Mouse (Mus musculus): ENCODE data around the gene Serpinb1b.

The Serpinb1b gene

DNA sequence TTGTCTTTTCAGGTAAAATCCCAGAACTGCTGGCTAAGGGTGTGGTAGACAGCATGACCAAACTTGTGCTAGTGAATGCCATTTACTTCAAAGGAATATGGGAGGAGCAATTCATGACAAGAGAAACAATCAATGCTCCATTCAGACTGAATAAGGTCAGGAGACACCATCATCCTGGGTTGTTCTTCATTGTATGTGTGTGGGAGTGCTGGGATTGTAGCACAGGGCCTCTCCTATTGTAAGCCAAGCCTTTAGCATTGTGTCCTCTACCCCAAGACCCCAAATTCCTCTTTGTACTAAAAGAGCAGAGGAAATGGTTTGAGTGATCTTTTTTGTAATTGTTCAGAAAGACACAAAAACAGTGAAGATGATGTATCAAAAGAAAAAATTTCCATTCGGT, 12.9 kb downstream of the Serpinb1b start:
- DNase-seq (ENCODE audit: low spot score in 2 of 2): no peak

DNA sequence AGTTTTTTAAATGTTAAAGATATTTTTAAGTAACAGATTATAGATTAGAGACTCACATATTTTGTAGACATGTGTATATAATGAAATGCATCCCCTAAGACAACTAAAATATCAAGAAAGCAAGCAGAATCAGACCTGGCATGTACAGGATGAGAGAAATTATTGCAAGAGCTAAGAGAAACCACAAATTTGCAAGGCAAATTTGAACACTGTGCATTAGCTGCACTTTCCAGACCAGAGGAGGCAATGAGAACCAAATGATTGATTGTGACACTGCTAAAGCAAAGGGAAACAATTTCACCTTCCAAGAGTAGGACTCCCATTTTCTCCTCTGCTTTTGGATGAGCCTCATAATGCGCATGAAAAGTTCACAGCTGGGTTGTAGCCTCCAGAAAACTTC, 17.2 kb downstream of the Serpinb1b start:
- no peak for DNase-seq (ENCODE audit: low spot score in 2 of 2)

DNA sequence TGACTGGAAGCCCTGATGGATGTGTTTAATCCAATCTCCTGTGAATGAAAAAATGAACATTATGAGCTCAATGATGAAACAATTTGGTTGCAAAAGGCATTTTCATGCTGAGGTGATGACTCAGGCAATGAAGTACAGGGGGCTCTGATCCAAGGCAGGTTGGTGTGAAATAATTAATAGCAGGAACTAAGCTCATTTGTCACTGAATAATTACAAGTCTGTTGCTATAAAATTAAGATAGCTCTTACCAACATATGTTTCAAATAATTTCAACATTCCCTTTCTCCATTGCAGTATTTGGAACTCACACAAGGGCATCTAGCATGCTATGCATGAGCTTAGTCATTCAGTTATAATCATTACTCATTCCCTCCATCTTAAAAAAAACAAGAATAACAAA, 27.3 kb downstream of the Serpinb1b start:
- DNase-seq (ENCODE audit: low spot score in 2 of 2): no peak

DNA sequence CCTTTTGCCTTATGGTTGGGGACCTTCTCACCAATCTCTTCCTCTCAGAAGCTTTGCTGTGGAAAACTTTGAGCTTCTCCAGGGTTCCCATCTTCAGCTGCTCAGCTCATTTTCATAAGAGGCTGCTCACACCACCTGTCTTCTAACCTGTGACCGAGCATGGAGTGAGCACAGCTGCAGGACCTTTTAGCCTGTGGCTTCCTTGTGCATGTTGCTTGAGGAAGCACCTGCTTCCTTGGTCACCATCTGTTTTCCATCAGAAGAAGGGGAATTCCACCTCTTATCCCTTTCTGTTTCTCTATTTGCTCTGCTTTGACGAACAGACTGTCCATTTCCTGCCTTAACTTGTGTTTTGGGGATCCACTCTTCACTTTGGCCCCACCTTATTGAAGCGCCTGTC, 34.7 kb downstream of the Serpinb1b start:
- DNase-seq (ENCODE audit: low spot score in 2 of 2): no peak

DNA sequence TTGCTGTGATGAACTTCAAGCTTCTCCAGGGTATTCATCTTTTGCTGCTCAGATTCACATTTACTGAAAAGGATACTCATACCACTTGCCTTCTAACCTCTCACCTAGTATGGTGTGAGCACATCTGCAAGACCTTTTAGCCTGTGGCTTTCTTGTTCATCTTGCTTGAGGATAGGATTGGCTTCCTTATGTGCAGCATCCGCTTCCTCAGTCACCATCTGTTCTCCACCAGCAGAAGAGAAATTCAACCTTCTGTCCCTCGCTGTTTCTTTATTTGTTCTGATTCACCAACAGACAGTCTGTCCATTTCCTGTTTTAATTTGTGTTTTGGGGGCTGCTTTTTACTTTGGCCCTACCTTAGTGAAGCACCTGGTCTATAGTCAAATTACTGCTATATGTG, 59.3 kb downstream of the Serpinb1b start:
- no peak for DNase-seq (ENCODE audit: low spot score in 2 of 2)

DNA sequence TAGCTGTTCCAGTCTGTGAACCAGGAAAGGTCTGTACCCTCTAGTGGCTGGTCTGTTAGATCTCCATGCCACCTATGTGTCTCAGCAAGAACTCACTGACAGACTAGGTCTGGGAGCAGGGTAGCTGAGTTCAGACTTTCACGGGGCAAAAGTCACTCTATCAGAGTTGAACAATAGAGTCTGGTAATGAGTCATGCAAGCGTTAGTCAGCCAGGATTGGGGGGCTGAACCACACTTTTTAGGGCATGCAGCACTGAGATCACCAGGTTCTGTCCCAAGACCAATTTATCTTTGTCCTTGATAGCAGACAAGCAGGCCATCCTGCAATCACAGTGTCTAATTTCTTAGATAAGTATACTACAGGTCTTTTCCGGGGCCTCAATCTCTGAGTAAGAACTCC, 63.1 kb downstream of the Serpinb1b start:
- DNase-seq (ENCODE audit: low spot score in 2 of 2): no peak
